Mouse (Mus musculus) limb, embryonic 13.5 days (tissue): Measurements from ENCODE around the gene Tmc5. TPM values are rescaled to one million over a fixed set of nuclear protein-coding genes. Genes with fewer than 3 reads are reported as not detected.
A peak's percentile ranks its signal among the peaks of the same experiment; 100 is the strongest.

ENCODE experiments used
- ATAC-seq: fragments of 200-750 bp; cut with Nextera tagmentation; 2 replicates; pipeline ENCODE4 v1.8.0; 2017; ENCODE audit warnings: low read depth, moderate number of reproducible peaks, moderate TSS enrichment; ENCODE audit not compliant: low FRiP score
- H3K27ac ChIP-seq: fragments of 300-500 bp; sonication (generic); 2 replicates; pipeline ENCODE4 v1.5.1; 2015; ENCODE audit warnings: inconsistent platforms, mild to moderate bottlenecking, moderate library complexity
- H3K27me3 ChIP-seq: fragments of 300-500 bp; sonication (generic); 2 replicates; pipeline ENCODE4 v1.6.1; 2015; ENCODE audit warnings: mild to moderate bottlenecking, inconsistent platforms
- H3K36me3 ChIP-seq: fragments of 300-500 bp; sonication (generic); 2 replicates; pipeline ENCODE4 v1.6.1; 2015; ENCODE audit warnings: inconsistent platforms, mild to moderate bottlenecking, moderate library complexity
- H3K4me1 ChIP-seq: fragments of 300-500 bp; sonication (generic); 2 replicates; pipeline ENCODE4 v1.6.1; 2015; ENCODE audit warnings: inconsistent platforms
- H3K4me2 ChIP-seq: fragments of 300-500 bp; sonication (generic); replicated peaks from 2 replicates; pipeline ENCODE4 v1.6.1; 2015; ENCODE audit warnings: inconsistent platforms, mild to moderate bottlenecking, moderate library complexity
- H3K4me3 ChIP-seq: fragments of 300-500 bp; sonication (generic); 2 replicates; pipeline ENCODE4 v1.5.1; 2015; ENCODE audit warnings: moderate library complexity, mild to moderate bottlenecking, inconsistent platforms
- H3K9ac ChIP-seq: fragments of 300-500 bp; sonication (generic); 2 replicates; pipeline ENCODE4 v1.6.1; 2015; ENCODE audit warnings: mild to moderate bottlenecking, inconsistent platforms
- H3K9me3 ChIP-seq: fragments of 300-500 bp; sonication (generic); 2 replicates; pipeline ENCODE4 v1.6.1; 2016; ENCODE audit warnings: inconsistent platforms
- WGBS: fragments of 180-500 bp; shearing (Covaris S2); methylation state at CpG from one replicate; pipeline ENCODE4 v1.1.7; 2015; 5-methylcytosine and 5-hydroxymethylcytosine counted together
- polyA plus RNA-seq: library from polyadenylated mRNA; unstranded; fragments of >200 nt; fragmentation: Nextera tagmentation; extraction: Ambion mirVana; gene quantifications from 2 replicates; pipeline ENCODE4 v1.2.1, GENCODE M21; 2015

Tmc5 gene
- polyA plus RNA-seq, 1 experiment from 2014 or later = 0.08 TPM

GRCm38 (mm10) chr7:118585856-118586255, 11.2 kb upstream of the Tmc5 start:
- H3K4me2 ChIP-seq = no peak overlapping the region
- H3K36me3 ChIP-seq = no peaks in the 10 kb centered on the region
- no peaks in the 10 kb centered on the region for H3K9me3 ChIP-seq
- no peak overlapping the region for H3K9ac ChIP-seq
- H3K27ac ChIP-seq = no peak overlapping the region
- no peak overlapping the region for H3K4me3 ChIP-seq
- 69% methylated on average over 6 of the region's 6 CpGs for WGBS
- peaks cover 8% of the 10 kb centered on the region; the same call in 1 of the 2 replicates for H3K4me1 ChIP-seq
- ATAC-seq = no peak
- H3K27me3 ChIP-seq = no peaks in the 10 kb centered on the region; the same call in 1 of the 2 replicates

- Histone ChIP-seq H3K27me3 (0 out of 2 replicates have a peak, but pooled peaks cover 2% of the 10 kb centered on the region), H3K9me3 (no peaks in the 10 kb centered on the region), H3K36me3 (no peaks in the 10 kb centered on the region), H3K4me3 (no peak overlapping the region), H3K4me1 (peaks cover 28% of the 10 kb centered on the region), H3K27ac (no peak overlapping the region), H3K9ac (no peak overlapping the region), H3K4me2 (no peak overlapping the region)
- ATAC-seq = no peak
- WGBS = 86% methylated on average over 5 of the region's 5 CpGs
Measured at GRCm38 (mm10) chr7:118590726-118591305, 6.3 kb upstream of the Tmc5 start.

- H3K4me1 ChIP-seq = peaks cover 31% of the 10 kb centered on the region
- ATAC-seq = no peak
- no peak overlapping the region for H3K4me3 ChIP-seq
- no peaks in the 10 kb centered on the region for H3K36me3 ChIP-seq
- H3K27ac ChIP-seq = 0 out of 2 replicates have a peak overlapping the region, but pooled peaks have one; percentile 22
- WGBS = 13% methylated on average over 6 of the region's 6 CpGs
- H3K9me3 ChIP-seq = no peaks in the 10 kb centered on the region
- peaks cover 13% of the 10 kb centered on the region for H3K27me3 ChIP-seq
- no peak overlapping the region for H3K9ac ChIP-seq
- peak overlapping the region; percentile 14 for H3K4me2 ChIP-seq
Measured at GRCm38 (mm10) chr7:118592146-118592545, 5.0 kb upstream of the Tmc5 start.

- peaks cover 29% of the 10 kb centered on the region for H3K27me3 ChIP-seq
- H3K4me3 ChIP-seq = no peak overlapping the region
- ATAC-seq = peak; percentile 62
- no peak overlapping the region for H3K27ac ChIP-seq
- H3K4me1 ChIP-seq = peaks cover 44% of the 10 kb centered on the region
- H3K9me3 ChIP-seq = no peaks in the 10 kb centered on the region
- no peaks in the 10 kb centered on the region for H3K36me3 ChIP-seq
- H3K9ac ChIP-seq = no peak overlapping the region
- WGBS = 9% methylated on average over 9 of the region's 9 CpGs
- H3K4me2 ChIP-seq = peak overlapping the region; percentile 58
Measured at GRCm38 (mm10) chr7:118593567-118594407, 3.3 kb upstream of the Tmc5 start.

- no peak overlapping the region; the same call in 1 of the 2 replicates for H3K9ac ChIP-seq
- no peaks in the 10 kb centered on the region for H3K9me3 ChIP-seq
- H3K27ac ChIP-seq = no peak overlapping the region
- H3K4me2 ChIP-seq = peak overlapping the region; percentile 58
- H3K4me1 ChIP-seq = peaks cover 46% of the 10 kb centered on the region
- H3K36me3 ChIP-seq = no peaks in the 10 kb centered on the region
- 0 out of 2 replicates have a peak, but pooled peaks have one; percentile 1 for ATAC-seq
- H3K27me3 ChIP-seq = peaks cover 34% of the 10 kb centered on the region
- 28% methylated on average over 10 of the region's 10 CpGs for WGBS
- peak overlapping the region; percentile 27; the same call in 1 of the 2 replicates for H3K4me3 ChIP-seq
Measured at GRCm38 (mm10) chr7:118594611-118595010, 2.5 kb upstream of the Tmc5 start.

GRCm38 (mm10) chr7:118595228-118595627, 1.9 kb upstream of the Tmc5 start:
- Histone ChIP-seq H3K9me3 (no peaks in the 10 kb centered on the region), H3K4me2 (peak overlapping the region; percentile 58), H3K4me1 (peaks cover 46% of the 10 kb centered on the region), H3K27me3 (peaks cover 38% of the 10 kb centered on the region), H3K36me3 (no peaks in the 10 kb centered on the region), H3K9ac (no peak overlapping the region; the same call in 1 of the 2 replicates), H3K27ac (no peak overlapping the region), H3K4me3 (peak overlapping the region; percentile 27)
- 0 out of 2 replicates have a peak, but pooled peaks have one; percentile 28 for ATAC-seq
- WGBS = under 1% methylated on average over 14 of the region's 14 CpGs

GRCm38 (mm10) chr7:118596271-118596670, 826 bp upstream of the Tmc5 start:
- peaks cover 44% of the 10 kb centered on the region for H3K27me3 ChIP-seq
- 79% methylated on average over 11 of the region's 11 CpGs for WGBS

GRCm38 (mm10) chr7:118599954-118600631, 3.0 kb downstream of the Tmc5 start:
- Histone ChIP-seq H3K4me1 (peaks cover 18% of the 10 kb centered on the region), H3K27me3 (peaks cover 44% of the 10 kb centered on the region), H3K9me3 (no peaks in the 10 kb centered on the region), H3K4me3 (no peak overlapping the region), H3K27ac (no peak overlapping the region), H3K9ac (no peak overlapping the region), H3K36me3 (no peaks in the 10 kb centered on the region), H3K4me2 (no peak overlapping the region)
- 75% methylated on average over 12 of the region's 12 CpGs for WGBS
- no peak for ATAC-seq

More at GRCm38 (mm10) chr7:118596271-118596670, 826 bp upstream of the Tmc5 start:
- Histone ChIP-seq H3K4me3 (no peak overlapping the region), H3K4me2 (no peak overlapping the region), H3K36me3 (no peaks in the 10 kb centered on the region), H3K9me3 (no peaks in the 10 kb centered on the region), H3K4me1 (peaks cover 46% of the 10 kb centered on the region), H3K27ac (no peak overlapping the region), H3K9ac (no peak overlapping the region)
- ATAC-seq = no peak

- H3K27ac ChIP-seq = no peak overlapping the region
- ATAC-seq = no peak
- H3K4me2 ChIP-seq = no peak overlapping the region
- H3K27me3 ChIP-seq = peaks cover 8% of the 10 kb centered on the region; the same call in 1 of the 2 replicates
- no peaks in the 10 kb centered on the region for H3K36me3 ChIP-seq
- H3K9ac ChIP-seq = no peak overlapping the region
- no peaks in the 10 kb centered on the region for H3K4me1 ChIP-seq
- H3K9me3 ChIP-seq = no peaks in the 10 kb centered on the region
- 83% methylated on average over 8 of the region's 8 CpGs for WGBS
- no peak overlapping the region for H3K4me3 ChIP-seq
Measured at GRCm38 (mm10) chr7:118604842-118605241, 7.7 kb downstream of the Tmc5 start.

- Histone ChIP-seq H3K4me2 (no peak overlapping the region), H3K27ac (no peak overlapping the region), H3K36me3 (no peaks in the 10 kb centered on the region), H3K4me3 (no peak overlapping the region), H3K27me3 (no peaks in the 10 kb centered on the region), H3K9me3 (no peaks in the 10 kb centered on the region), H3K9ac (no peak overlapping the region), H3K4me1 (no peaks in the 10 kb centered on the region)
- 89% methylated on average over 7 of the region's 7 CpGs for WGBS
- no peak for ATAC-seq
Measured at GRCm38 (mm10) chr7:118609815-118610214, 12.7 kb downstream of the Tmc5 start.

GRCm38 (mm10) chr7:118610721-118611120, 13.6 kb downstream of the Tmc5 start:
- Histone ChIP-seq H3K27me3 (no peaks in the 10 kb centered on the region), H3K36me3 (no peaks in the 10 kb centered on the region), H3K9me3 (no peaks in the 10 kb centered on the region), H3K27ac (no peak overlapping the region), H3K9ac (no peak overlapping the region), H3K4me2 (no peak overlapping the region), H3K4me3 (no peak overlapping the region), H3K4me1 (no peaks in the 10 kb centered on the region)
- ATAC-seq = no peak
- 87% methylated on average over 13 of the region's 13 CpGs for WGBS
